Mouse (Mus musculus): Measurements from ENCODE around the gene Fnbp1. TPM values are rescaled to one million over a fixed set of nuclear protein-coding genes. Genes with fewer than 3 reads are reported as not detected.

Fnbp1 gene
- polyA plus RNA-seq, 1 experiment: 0.15 TPM

- Histone ChIP-seq H3K36me3 (ENCODE audit: control insufficient read depth) (peaks cover 50% of the 10 kb centered on the region), H3K4me1 (ENCODE audit: control insufficient read depth) (peaks cover 55% of the 10 kb centered on the region), H3K4me3 (replicated peaks) (peak overlapping the region; percentile 47), H3K27me3 (ENCODE audit: control insufficient read depth) (no peaks in the 10 kb centered on the region), H3K9me3 (ENCODE audit: control insufficient read depth, low read length) (no peaks in the 10 kb centered on the region)
- TF ChIP-seq TAL1 (IDR thresholded peaks at IDR 0.05; ENCODE audit: low read length): no peak
Observed at GRCm38 (mm10) chr2:31005453-31005852, 136.4 kb downstream of the Fnbp1 start.

GRCm38 (mm10) chr2:31002857-31003256 lies 139.0 kb downstream of the Fnbp1 start:
- no peak for TF ChIP-seq TAL1 (IDR thresholded peaks at IDR 0.05; ENCODE audit: low read length)
- TF ChIP-seq GATA1 (IDR thresholded peaks at IDR 0.05; ENCODE audit: low read length): no peak
- peaks cover 41% of the 10 kb centered on the region for H3K4me1 ChIP-seq (ENCODE audit: control insufficient read depth)
- H3K4me3 ChIP-seq (replicated peaks): no peak overlapping the region
- no peaks in the 10 kb centered on the region for H3K9me3 ChIP-seq (ENCODE audit: control insufficient read depth, low read length)
- H3K27me3 ChIP-seq (ENCODE audit: control insufficient read depth): no peaks in the 10 kb centered on the region
- peaks cover 37% of the 10 kb centered on the region for H3K36me3 ChIP-seq (ENCODE audit: control insufficient read depth)

- H3K4me3 ChIP-seq (replicated peaks): no peak overlapping the region
- no peaks in the 10 kb centered on the region for H3K9me3 ChIP-seq (ENCODE audit: control insufficient read depth, low read length)
- H3K4me1 ChIP-seq (ENCODE audit: control insufficient read depth): peaks cover 3% of the 10 kb centered on the region; the same call in 1 of the 2 replicates
- H3K36me3 ChIP-seq (ENCODE audit: control insufficient read depth): peaks cover 21% of the 10 kb centered on the region
- no peaks in the 10 kb centered on the region for H3K27me3 ChIP-seq (ENCODE audit: control insufficient read depth)
- TF ChIP-seq TAL1 (IDR thresholded peaks at IDR 0.05; ENCODE audit: low read length) (no peak), GATA1 (IDR thresholded peaks at IDR 0.05; ENCODE audit: low read length) (no peak)
Observed at GRCm38 (mm10) chr2:30998443-30999260, 143.2 kb downstream of the Fnbp1 start.

- no peak overlapping the region for H3K4me3 ChIP-seq (replicated peaks)
- no peak for TF ChIP-seq TAL1 (IDR thresholded peaks at IDR 0.05; ENCODE audit: low read length)
- no peak for TF ChIP-seq GATA1 (IDR thresholded peaks at IDR 0.05; ENCODE audit: low read length)
- H3K9me3 ChIP-seq (ENCODE audit: control insufficient read depth, low read length): no peaks in the 10 kb centered on the region
- no peaks in the 10 kb centered on the region for H3K4me1 ChIP-seq (ENCODE audit: control insufficient read depth)
- H3K27me3 ChIP-seq (ENCODE audit: control insufficient read depth): no peaks in the 10 kb centered on the region
- H3K36me3 ChIP-seq (ENCODE audit: control insufficient read depth): peaks cover 6% of the 10 kb centered on the region
Observed at GRCm38 (mm10) chr2:30995432-30995996, 146.3 kb downstream of the Fnbp1 start.

- no peak overlapping the region for H3K4me3 ChIP-seq (replicated peaks)
- no peaks in the 10 kb centered on the region for H3K27me3 ChIP-seq (ENCODE audit: control insufficient read depth)
- H3K36me3 ChIP-seq (ENCODE audit: control insufficient read depth): peaks cover under 1% of the 10 kb centered on the region
- no peaks in the 10 kb centered on the region for H3K4me1 ChIP-seq (ENCODE audit: control insufficient read depth)
- no peaks in the 10 kb centered on the region for H3K9me3 ChIP-seq (ENCODE audit: control insufficient read depth, low read length)
- TF ChIP-seq TAL1 (IDR thresholded peaks at IDR 0.05; ENCODE audit: low read length): no peak
- no peak for TF ChIP-seq GATA1 (IDR thresholded peaks at IDR 0.05; ENCODE audit: low read length)
Observed at GRCm38 (mm10) chr2:30994853-30995252, 147.0 kb downstream of the Fnbp1 start.

- Histone ChIP-seq H3K4me1 (ENCODE audit: control insufficient read depth) (peaks cover 12% of the 10 kb centered on the region), H3K27me3 (ENCODE audit: control insufficient read depth) (no peaks in the 10 kb centered on the region), H3K4me3 (replicated peaks) (no peak overlapping the region), H3K36me3 (ENCODE audit: control insufficient read depth) (no peaks in the 10 kb centered on the region), H3K9me3 (ENCODE audit: control insufficient read depth, low read length) (no peaks in the 10 kb centered on the region)
- TF ChIP-seq TAL1 (IDR thresholded peaks at IDR 0.05; ENCODE audit: low read length) (no peak), GATA1 (IDR thresholded peaks at IDR 0.05; ENCODE audit: low read length) (no peak)
Observed at GRCm38 (mm10) chr2:30990221-30990620, 151.6 kb downstream of the Fnbp1 start.

GRCm38 (mm10) chr2:30985111-30986020 lies 156.4 kb downstream of the Fnbp1 start:
- H3K4me3 ChIP-seq (replicated peaks): peak overlapping the region; percentile 43
- peaks cover 44% of the 10 kb centered on the region for H3K4me1 ChIP-seq (ENCODE audit: control insufficient read depth)
- peaks cover 3% of the 10 kb centered on the region for H3K36me3 ChIP-seq (ENCODE audit: control insufficient read depth)
- H3K9me3 ChIP-seq (ENCODE audit: control insufficient read depth, low read length): no peaks in the 10 kb centered on the region
- TF ChIP-seq TAL1 (IDR thresholded peaks at IDR 0.05; ENCODE audit: low read length): no peak
- TF ChIP-seq GATA1 (IDR thresholded peaks at IDR 0.05; ENCODE audit: low read length): no peak
- no peaks in the 10 kb centered on the region for H3K27me3 ChIP-seq (ENCODE audit: control insufficient read depth)

GRCm38 (mm10) chr2:30983024-30983423 lies 158.8 kb downstream of the Fnbp1 start:
- Histone ChIP-seq H3K36me3 (ENCODE audit: control insufficient read depth) (peaks cover 23% of the 10 kb centered on the region), H3K9me3 (ENCODE audit: control insufficient read depth, low read length) (no peaks in the 10 kb centered on the region), H3K4me1 (ENCODE audit: control insufficient read depth) (peaks cover 49% of the 10 kb centered on the region), H3K4me3 (replicated peaks) (peak overlapping the region; percentile 86), H3K27me3 (ENCODE audit: control insufficient read depth) (no peaks in the 10 kb centered on the region)
- no peak for TF ChIP-seq TAL1 (IDR thresholded peaks at IDR 0.05; ENCODE audit: low read length)
- TF ChIP-seq GATA1 (IDR thresholded peaks at IDR 0.05; ENCODE audit: low read length): no peak

Data from erythroblast, embryonic 14.5 days (primary cell).